Mouse (Mus musculus) intestine, embryonic 14.5 days (tissue): ENCODE results near the gene Mctp2. TPM values are rescaled to one million over a fixed set of nuclear protein-coding genes. Genes with fewer than 3 reads are reported as not detected.

ENCODE experiments used
- ATAC-seq: fragments of 200-750 bp; cut with Nextera tagmentation; replicated peaks from 2 replicates; pipeline ENCODE4 v1.8.0; 2017; ENCODE audit warnings: low read depth, moderate number of reproducible peaks, moderate TSS enrichment, moderate library complexity; ENCODE audit not compliant: low FRiP score, low TSS enrichment
- DNase-seq: peaks from one replicate; pipeline ENCODE4 v3.0.0-alpha.2; 2018; ENCODE audit warnings: low spot score
- H3K27ac ChIP-seq: fragments of 300-500 bp; sonication (generic); 2 replicates; pipeline ENCODE4 v1.5.1; 2014; ENCODE audit warnings: low read depth, mild to moderate bottlenecking, control low read depth
- H3K27me3 ChIP-seq: fragments of 300-500 bp; sonication (generic); replicated peaks from 2 replicates; pipeline ENCODE4 v1.6.1; 2014; ENCODE audit warnings: low read length, control low read depth; ENCODE audit not compliant: control insufficient read depth, insufficient read depth
- H3K36me3 ChIP-seq: fragments of 300-500 bp; sonication (generic); 2 replicates; pipeline ENCODE4 v1.6.1; 2014; ENCODE audit warnings: low read length, control low read depth; ENCODE audit not compliant: control insufficient read depth, insufficient read depth
- H3K4me1 ChIP-seq: fragments of 300-500 bp; sonication (generic); replicated peaks from 2 replicates; pipeline ENCODE4 v1.6.1; 2014; ENCODE audit warnings: low read length, control low read depth, mixed read lengths; ENCODE audit not compliant: control insufficient read depth, insufficient read depth
- H3K4me2 ChIP-seq: fragments of 300-500 bp; sonication (generic); 2 replicates; pipeline ENCODE4 v1.6.1; 2014; ENCODE audit warnings: low read length
- H3K4me3 ChIP-seq: fragments of 300-500 bp; sonication (generic); 2 replicates; pipeline ENCODE4 v1.5.1; 2014; ENCODE audit warnings: low read depth, low read length, control low read depth, mixed read lengths
- H3K9ac ChIP-seq: fragments of 300-500 bp; sonication (generic); 2 replicates; pipeline ENCODE4 v1.6.1; 2014; ENCODE audit warnings: mild to moderate bottlenecking, low read length
- H3K9me3 ChIP-seq: fragments of 300-500 bp; sonication (generic); 2 replicates; pipeline ENCODE4 v1.6.1; 2016; ENCODE audit warnings: low read length, control low read depth; ENCODE audit not compliant: control insufficient read depth
- WGBS: fragments of 180-500 bp; shearing (Covaris S2); extraction: QIAGEN DNeasy Blood & Tissue Kit; methylation state at CpG from one replicate; pipeline ENCODE4 v1.1.7; 2014; 5-methylcytosine and 5-hydroxymethylcytosine counted together
- polyA plus RNA-seq: library from polyadenylated mRNA; unstranded; fragments of >200 nt; fragmentation: Nextera tagmentation; extraction: Ambion mirVana; gene quantifications from 2 replicates; pipeline ENCODE4 v1.2.1, GENCODE M21; 2014

The Mctp2 gene
- polyA plus RNA-seq, 1 experiment from 2014 or later = 2.4 TPM

- WGBS = 56% methylated on average over 8 of the region's 8 CpGs
- Histone ChIP-seq H3K9me3 (no peaks in the 10 kb centered on the region), H3K36me3 (no peaks in the 10 kb centered on the region), H3K27ac (no peak overlapping the region), H3K9ac (no peak overlapping the region), H3K4me2 (no peak overlapping the region), H3K27me3 (no peaks in the 10 kb centered on the region), H3K4me1 (no peaks in the 10 kb centered on the region), H3K4me3 (no peak overlapping the region)
- ATAC-seq = no peak
- no peak for DNase-seq
These were observed 5.2 kb upstream of the Mctp2 start for GRCm38 (mm10) chr7:72311582-72311981.

GRCm38 (mm10) chr7:72308078-72308477 is 1.7 kb upstream of the Mctp2 start:
- no peak overlapping the region for H3K27ac ChIP-seq
- H3K4me1 ChIP-seq = no peaks in the 10 kb centered on the region
- no peak overlapping the region for H3K4me2 ChIP-seq
- ATAC-seq = no peak
- H3K9me3 ChIP-seq = no peaks in the 10 kb centered on the region
- no peaks in the 10 kb centered on the region for H3K36me3 ChIP-seq
- H3K27me3 ChIP-seq = no peaks in the 10 kb centered on the region
- DNase-seq = no peak
- WGBS = 76% methylated on average over 5 of the region's 5 CpGs
- no peak overlapping the region for H3K4me3 ChIP-seq
- no peak overlapping the region for H3K9ac ChIP-seq

- ATAC-seq = peak; percentile 37
- WGBS = 8% methylated on average over 7 of the region's 7 CpGs
- H3K4me2 ChIP-seq = peak overlapping the region; percentile 99
- peak overlapping the region; percentile 57; the same call in 1 of the 2 replicates for H3K9ac ChIP-seq
- no peaks in the 10 kb centered on the region for H3K4me1 ChIP-seq
- peak overlapping the region; percentile 64 for H3K4me3 ChIP-seq
- no peak for DNase-seq
- H3K27ac ChIP-seq = no peak overlapping the region
- no peaks in the 10 kb centered on the region for H3K27me3 ChIP-seq
- H3K9me3 ChIP-seq = no peaks in the 10 kb centered on the region
- no peaks in the 10 kb centered on the region for H3K36me3 ChIP-seq
These were observed 439 bp upstream of the Mctp2 start for GRCm38 (mm10) chr7:72306847-72307246.

- Histone ChIP-seq H3K4me3 (peak overlapping the region; percentile 64), H3K27ac (no peak overlapping the region), H3K27me3 (no peaks in the 10 kb centered on the region), H3K9me3 (no peaks in the 10 kb centered on the region), H3K9ac (peak overlapping the region; percentile 57), H3K36me3 (no peaks in the 10 kb centered on the region), H3K4me1 (no peaks in the 10 kb centered on the region), H3K4me2 (peak overlapping the region; percentile 99)
- ATAC-seq (peak; percentile 18; the same call in 1 of the 2 replicates), DNase-seq (peak; percentile 56)
- 1% methylated on average over 14 of the region's 14 CpGs for WGBS
These were observed 437 bp downstream of the Mctp2 start for GRCm38 (mm10) chr7:72305971-72306370.

GRCm38 (mm10) chr7:72301667-72302066 is 4.7 kb downstream of the Mctp2 start:
- H3K9me3 ChIP-seq = no peaks in the 10 kb centered on the region
- no peak for ATAC-seq
- H3K4me1 ChIP-seq = no peaks in the 10 kb centered on the region
- H3K9ac ChIP-seq = no peak overlapping the region
- DNase-seq = no peak
- H3K4me2 ChIP-seq = no peak overlapping the region
- WGBS = 73% methylated on average over 4 of the region's 4 CpGs
- H3K27me3 ChIP-seq = no peaks in the 10 kb centered on the region
- no peaks in the 10 kb centered on the region for H3K36me3 ChIP-seq
- no peak overlapping the region for H3K4me3 ChIP-seq
- H3K27ac ChIP-seq = no peak overlapping the region

- Histone ChIP-seq H3K4me1 (no peaks in the 10 kb centered on the region), H3K9ac (no peak overlapping the region), H3K36me3 (no peaks in the 10 kb centered on the region), H3K4me3 (no peak overlapping the region), H3K9me3 (no peaks in the 10 kb centered on the region), H3K27ac (no peak overlapping the region), H3K27me3 (no peaks in the 10 kb centered on the region), H3K4me2 (no peak overlapping the region)
- ATAC-seq = no peak
- no peak for DNase-seq
- WGBS = 78% methylated on average over 6 of the region's 6 CpGs
These were observed 6.7 kb downstream of the Mctp2 start for GRCm38 (mm10) chr7:72299726-72300125.

GRCm38 (mm10) chr7:72297013-72297412 is 9.4 kb downstream of the Mctp2 start:
- Histone ChIP-seq H3K27me3 (no peaks in the 10 kb centered on the region), H3K4me1 (no peaks in the 10 kb centered on the region), H3K4me2 (no peak overlapping the region), H3K36me3 (no peaks in the 10 kb centered on the region), H3K9ac (no peak overlapping the region), H3K4me3 (no peak overlapping the region), H3K27ac (no peak overlapping the region), H3K9me3 (no peaks in the 10 kb centered on the region)
- WGBS = 88% methylated on average over 5 of the region's 5 CpGs
- no peak for ATAC-seq
- DNase-seq = no peak

GRCm38 (mm10) chr7:72296171-72296570 is 10.2 kb downstream of the Mctp2 start:
- DNase-seq (no peak), ATAC-seq (no peak)
- Histone ChIP-seq H3K9ac (no peak overlapping the region), H3K9me3 (no peaks in the 10 kb centered on the region), H3K4me3 (no peak overlapping the region), H3K27me3 (no peaks in the 10 kb centered on the region), H3K4me2 (no peak overlapping the region), H3K36me3 (no peaks in the 10 kb centered on the region), H3K4me1 (no peaks in the 10 kb centered on the region), H3K27ac (no peak overlapping the region)
- 68% methylated on average over 2 of the region's 2 CpGs for WGBS

GRCm38 (mm10) chr7:72294886-72295285 is 11.5 kb downstream of the Mctp2 start:
- ATAC-seq (no peak), DNase-seq (no peak)
- Histone ChIP-seq H3K4me1 (no peaks in the 10 kb centered on the region), H3K27ac (no peak overlapping the region), H3K27me3 (no peaks in the 10 kb centered on the region), H3K9me3 (no peaks in the 10 kb centered on the region), H3K4me3 (no peak overlapping the region), H3K4me2 (no peak overlapping the region), H3K9ac (no peak overlapping the region), H3K36me3 (no peaks in the 10 kb centered on the region)
- WGBS = 68% methylated on average over 2 of the region's 2 CpGs
